Mouse (Mus musculus): Measurements from ENCODE around the gene Tmem91.
A peak's percentile ranks its signal among the peaks of the same experiment; 100 is the strongest.

The Tmem91 gene

DNA sequence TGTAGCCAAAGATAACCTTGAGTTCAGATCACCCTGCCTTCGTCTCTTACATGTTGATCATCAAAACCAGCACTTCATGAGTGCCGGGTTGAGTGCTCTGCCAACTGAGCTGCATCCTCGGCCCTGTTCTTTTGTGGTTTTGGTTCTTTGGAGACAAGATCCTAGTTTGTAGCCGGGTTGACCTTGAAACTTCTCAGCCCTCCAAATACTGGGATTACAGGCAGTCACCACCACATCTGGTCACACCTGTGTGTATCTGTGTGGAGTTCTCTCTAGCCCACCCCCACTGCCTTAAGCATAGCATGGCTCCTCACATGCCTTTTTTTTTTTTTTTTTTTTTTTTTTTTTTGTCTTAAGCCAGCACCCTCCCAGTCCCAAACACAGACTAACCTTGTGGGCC, 4.9 kb downstream of the Tmem91 start:
- no peak for DNase-seq (ENCODE audit: low spot score)

DNA sequence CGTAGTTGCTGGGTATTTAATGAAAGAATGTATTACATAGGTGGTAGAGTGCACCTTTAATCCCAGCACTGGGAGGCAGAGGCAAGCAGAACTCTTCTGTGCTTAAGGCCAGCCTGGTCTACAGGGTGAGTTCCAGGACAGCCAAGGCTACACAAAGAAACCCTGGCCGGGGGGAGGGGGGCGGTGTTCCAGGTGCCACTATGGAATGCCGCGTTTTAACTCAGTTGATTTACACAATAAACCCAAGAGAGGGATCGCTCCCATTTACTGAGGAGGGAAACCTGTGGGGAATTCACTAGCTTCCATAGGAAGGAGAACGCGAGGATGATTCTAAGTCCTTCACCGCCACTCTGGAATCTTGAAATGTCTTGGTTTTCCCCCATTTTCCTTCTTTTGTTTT, 5.3 kb downstream of the Tmem91 start:
- DNase-seq (ENCODE audit: low spot score), result no peak

DNA sequence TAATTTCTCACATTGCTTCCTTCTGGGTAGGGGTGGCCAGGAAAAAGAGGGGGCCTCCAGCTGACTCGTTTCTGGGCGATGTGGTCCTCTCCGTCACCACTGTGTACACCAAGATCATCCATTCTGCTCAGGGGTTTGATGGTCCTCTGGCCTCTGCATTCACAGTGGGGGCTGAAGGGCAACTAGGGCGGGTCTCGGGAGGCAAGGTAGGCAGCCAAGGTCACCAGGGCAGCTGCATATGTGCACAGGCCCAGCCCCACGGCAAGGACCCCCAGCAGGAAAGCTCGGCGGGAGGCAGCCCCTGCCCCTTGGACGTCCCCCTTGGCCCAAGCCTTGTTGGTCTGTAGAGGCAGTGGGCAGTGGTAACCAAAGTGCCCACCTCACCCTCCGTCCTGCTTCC, 5.8 kb downstream of the Tmem91 start:
- DNase-seq (ENCODE audit: low spot score), result no peak

DNA sequence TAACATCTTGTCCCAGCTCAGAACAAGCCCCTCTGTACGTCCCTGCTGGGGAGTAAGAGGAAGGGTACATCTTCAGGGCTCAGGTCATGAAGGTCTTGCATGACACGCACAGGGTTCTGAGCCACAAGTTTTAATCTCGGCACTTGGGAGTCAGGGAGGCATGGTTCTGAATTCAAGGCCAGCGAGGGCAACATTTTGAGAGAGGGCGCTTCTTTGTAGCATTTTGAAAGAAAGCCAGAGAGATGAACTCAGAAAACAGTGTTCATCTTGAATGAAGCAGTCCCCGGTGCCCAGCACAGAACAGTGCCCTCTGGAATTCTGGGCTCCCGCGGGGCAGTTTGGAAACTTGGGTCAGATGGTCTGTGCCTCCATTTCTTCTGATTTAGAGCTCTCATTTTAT, 8.6 kb downstream of the Tmem91 start:
- DNase-seq (ENCODE audit: low spot score), result no peak

DNA sequence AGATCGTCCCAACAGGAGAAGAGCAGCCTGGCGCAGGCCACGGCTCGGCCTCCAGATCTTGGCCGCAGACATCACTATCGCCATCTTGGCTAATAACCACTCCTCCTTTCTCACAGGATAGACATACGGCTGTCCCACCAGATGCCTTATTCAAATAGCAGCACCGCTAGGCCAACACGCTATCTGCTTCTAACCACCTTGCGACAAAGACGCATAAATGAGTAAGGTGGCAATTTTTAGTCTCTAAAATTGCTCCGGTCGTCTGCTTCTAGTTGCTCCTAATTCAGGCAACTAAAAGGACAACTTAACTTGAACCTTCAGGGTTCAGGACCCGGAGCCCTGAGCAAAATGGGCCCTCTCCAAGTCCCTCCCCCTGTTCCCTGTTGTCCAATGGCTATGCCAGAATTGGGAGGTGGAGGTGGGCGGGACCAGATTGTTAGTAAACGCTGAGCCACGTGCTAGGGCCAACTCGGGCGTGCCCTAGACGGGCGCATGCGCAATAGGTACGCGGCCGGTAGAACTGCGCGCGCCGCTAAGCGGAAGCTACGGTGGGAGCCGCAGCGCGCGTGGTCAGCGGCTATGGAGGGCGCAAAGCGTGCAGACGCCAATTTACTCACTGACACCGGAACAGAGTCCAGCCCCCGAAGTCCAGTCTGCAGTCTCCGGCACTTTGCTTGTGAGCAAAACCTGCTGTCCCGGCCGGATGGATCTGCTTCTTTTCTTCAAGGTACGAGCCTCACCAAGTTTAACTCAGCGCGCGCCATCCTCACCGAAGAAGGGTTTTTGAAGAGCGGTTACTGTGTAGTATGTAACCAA, 16.1 kb downstream of the Tmem91 start, which contains the start of the genes Bckdha and Exosc5:
Gene Bckdha (minus strand): TSS at position 325 of the 816 bp plus-strand sequence.
Gene Exosc5 (plus strand): TSS at position 508 of the 816 bp plus-strand sequence.
- DNase-seq (ENCODE audit: low spot score), result peak; percentile 99

DNA sequence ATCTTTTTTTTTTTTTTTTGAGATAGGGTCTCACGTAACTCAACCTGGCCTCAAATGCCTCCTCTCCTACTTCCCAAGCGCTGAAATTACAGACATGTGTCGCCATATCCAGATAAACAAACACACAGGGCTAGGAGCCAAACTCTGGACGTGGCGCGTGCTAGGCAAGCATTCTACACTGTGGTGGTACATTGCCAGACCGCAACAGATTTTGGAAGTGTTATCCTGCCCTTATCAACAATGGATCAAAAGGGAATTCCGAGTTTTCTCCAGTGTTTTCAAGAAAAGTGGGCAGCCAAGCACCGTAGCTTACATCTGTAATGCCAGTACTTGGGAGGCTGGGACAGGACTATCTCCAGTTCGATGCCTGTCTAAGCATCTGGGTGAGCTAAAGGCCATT, 17.2 kb downstream of the Tmem91 start:
- no peak for DNase-seq (ENCODE audit: low spot score)

DNA sequence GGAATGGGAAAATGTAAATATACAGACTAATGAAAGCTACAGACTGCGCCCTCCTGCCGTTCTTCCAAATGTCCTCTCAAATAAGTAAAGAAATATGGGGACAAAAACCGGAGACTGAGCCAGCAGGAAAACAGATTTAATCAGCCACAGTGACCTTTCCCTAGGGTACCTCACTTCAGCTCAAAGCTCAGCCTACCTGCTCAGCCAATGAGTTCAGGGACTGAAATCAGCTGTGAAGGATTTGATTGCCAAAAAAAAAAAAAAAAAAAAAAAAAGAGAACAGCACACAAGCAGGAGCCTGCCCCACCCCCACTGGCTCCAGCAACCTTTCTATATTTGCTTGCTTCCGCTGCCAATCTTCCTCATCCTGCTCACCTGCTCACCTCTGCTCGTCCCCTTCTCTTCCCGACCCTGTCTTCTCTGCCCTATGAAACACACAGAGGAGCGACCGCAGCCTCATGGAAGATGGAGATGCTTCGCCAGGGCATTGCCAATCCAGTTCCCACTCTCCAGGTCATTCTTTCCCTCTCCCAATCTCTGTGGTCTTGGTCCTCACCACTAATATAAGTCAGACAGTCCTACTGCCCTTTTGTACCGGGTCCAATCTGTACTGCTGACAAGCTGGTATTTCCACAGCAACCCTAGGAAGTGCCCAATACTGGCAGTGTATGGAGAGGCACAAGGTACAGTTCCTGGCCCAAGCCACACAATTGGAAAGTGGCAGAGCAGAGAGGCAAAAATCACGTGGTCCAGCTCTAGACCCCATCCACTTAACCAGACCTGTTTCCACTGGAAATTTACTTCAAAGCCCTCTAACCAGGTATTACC, 19.2 kb downstream of the Tmem91 start:
- DNase-seq (ENCODE audit: low spot score), result no peak

DNA sequence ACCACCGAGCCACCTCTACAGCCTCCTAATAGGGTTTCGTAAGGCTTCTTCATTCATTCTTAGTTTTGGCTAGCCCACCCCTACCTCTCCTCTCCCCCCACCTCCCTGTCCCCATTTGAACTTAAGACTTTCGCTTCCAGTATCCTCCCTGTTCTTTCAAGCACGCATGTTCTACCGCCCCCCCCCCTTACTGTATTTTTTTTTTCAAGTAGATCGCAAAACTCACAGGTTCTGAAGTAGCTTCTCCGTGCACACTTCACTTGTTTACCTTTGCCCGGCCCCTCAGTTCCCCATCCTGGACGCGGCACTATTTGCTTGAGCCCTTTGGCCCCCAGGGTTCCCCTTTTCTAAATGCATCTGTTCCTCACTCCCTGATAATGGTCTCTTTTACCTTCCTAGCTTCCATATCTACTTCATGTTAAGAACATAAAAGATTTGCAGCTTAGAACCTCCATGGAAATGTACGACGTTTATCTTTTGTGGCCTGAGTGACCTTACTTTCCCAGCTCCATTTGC, 22.7 kb downstream of the Tmem91 start:
- DNase-seq (ENCODE audit: low spot score), result no peak

DNA sequence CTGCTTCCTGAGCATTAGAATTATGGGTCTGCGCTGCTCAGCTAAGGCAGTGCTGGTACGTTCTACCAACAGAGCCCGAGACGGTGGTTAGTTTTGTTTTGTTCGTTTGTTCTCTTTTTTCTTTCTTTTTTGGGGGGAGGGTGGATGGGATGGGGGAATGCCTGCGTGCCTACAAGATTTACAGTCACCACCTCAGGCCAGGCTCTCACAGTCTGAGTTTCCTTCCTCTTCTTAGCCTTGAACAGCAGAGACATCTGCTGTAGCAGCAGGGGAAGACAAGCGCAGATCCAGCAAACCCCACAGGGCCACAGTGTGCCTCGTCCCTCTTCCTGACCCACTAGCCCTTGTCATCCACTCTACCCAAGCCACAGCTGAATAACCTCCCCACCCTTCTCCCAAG, 23.7 kb downstream of the Tmem91 start:
- peak; percentile 35 for DNase-seq (ENCODE audit: low spot score)

DNA sequence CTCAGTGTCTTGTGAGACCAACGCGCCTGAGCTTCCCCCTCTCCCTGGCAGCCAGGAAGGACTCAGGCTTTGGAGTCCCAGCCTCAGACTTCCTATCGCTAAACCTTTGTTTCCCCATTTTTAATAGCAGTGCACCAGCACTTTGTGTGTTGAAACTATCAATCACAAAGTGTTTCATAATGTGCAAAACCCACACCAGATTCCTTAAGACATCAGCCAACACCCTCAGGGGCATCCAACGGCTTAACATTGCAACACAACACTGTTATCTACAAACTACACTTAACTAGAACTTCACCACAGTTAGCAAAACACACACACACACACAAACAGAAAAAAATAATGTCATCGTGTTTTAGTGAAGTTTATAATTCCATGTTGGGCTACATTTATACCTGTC, 25.1 kb downstream of the Tmem91 start:
- DNase-seq (ENCODE audit: low spot score), result no peak

DNA sequence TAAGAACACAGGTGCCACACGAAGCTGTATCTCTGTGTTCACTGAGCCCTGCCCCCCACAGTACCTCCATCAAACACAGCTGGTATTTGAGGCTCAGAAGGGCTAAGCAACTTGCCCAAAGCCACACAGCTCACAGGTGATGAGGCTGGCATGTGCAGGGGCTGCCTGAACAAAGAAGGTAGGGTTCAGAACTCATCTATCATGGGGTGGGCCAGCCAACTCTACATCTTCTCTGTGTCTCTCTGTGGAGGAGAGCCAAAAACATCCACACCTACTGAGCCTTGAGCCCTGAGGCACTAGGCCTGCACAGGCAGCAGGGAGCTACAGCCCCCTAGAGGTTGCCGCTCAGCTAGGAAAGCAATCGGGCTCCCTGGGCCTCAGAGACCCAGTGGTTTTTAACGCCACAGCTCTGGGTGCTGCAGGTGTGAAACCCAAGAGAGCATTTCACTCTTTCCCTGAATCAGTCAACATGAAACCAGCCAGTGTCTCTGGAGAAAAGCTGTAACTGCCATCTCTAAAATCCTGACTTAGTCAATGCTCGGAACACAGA, 27.3 kb downstream of the Tmem91 start:
- DNase-seq (ENCODE audit: low spot score), result peak; percentile 32

DNA sequence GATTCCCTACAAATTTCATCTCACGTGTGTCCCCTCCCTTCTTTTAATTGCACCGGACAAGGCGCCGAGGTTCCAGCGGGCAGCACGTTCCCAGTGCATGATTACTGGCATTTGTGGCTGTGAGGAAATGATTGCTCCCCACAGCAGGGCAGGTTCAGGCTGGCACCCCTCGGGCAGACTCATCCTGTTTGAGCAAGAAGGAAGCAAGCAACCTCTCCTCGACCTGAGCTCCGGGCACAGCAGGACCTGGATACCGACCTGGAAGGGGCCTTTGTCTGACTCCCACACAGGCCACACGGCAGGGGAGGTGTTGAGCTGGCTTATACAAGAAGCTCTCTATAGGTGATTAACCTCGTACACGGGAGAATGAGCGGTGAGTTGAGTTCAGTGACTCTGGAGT, 29.9 kb downstream of the Tmem91 start:
- no peak for DNase-seq (ENCODE audit: low spot score)

DNA sequence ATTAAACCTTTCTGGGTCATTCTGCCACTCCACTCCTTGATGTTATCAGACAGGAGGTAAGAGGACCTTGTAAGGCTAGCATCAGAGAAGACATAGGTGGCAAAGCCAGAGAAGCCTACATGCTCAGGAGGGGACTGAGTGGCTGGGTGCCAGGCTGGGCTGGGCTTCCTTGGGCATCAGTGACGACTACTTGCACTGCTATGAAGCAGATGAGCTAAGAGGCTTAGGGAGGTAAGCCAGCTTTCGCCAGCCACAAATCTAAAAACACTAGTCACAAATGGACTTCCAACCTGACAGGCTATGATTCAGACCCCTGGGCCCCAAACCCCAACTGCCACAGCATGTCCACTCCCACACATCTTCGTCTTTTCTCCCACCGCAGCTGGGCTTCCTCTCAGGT, 30.3 kb downstream of the Tmem91 start:
- DNase-seq (ENCODE audit: low spot score), result no peak

DNA sequence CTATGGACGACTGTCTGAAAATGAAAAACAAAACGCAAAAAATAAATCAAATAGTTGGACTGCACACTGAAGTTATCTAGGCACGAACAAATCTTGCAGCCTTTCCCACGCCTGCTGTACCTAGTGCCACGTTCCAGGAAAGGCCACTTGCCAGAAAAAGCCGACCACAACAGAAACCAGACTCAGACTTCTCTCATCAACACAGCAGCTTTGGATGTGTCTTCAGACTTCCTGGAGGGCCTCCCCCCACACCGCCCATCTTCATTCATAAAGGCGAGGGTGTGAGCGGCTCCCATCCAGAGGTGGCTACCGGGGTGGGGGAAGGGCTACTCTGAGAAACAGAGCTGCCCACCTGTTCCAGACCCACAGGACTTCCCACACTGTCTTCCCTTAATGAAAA, 30.8 kb downstream of the Tmem91 start:
- peak; percentile 44 for DNase-seq (ENCODE audit: low spot score)

DNA sequence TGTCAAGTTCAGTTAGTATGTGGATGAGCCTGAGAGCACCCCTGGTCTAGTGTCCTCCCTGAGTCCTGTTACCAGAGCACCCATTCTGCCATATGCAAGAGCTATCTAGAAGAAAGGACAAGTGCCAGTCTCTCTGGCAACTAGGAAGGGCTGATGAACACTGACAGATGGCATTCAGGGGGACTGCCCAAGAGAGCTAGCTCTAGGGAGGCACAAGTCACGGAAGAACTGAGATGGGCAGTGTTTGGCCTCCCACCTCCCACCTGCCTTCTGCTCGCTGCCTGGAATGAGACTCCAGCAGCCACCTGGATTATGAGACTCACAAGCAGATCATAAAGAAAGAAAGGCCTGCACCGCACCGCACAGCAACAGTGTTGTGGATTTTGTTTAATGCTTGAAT, 35.2 kb downstream of the Tmem91 start:
- DNase-seq (ENCODE audit: low spot score), result no peak

DNA sequence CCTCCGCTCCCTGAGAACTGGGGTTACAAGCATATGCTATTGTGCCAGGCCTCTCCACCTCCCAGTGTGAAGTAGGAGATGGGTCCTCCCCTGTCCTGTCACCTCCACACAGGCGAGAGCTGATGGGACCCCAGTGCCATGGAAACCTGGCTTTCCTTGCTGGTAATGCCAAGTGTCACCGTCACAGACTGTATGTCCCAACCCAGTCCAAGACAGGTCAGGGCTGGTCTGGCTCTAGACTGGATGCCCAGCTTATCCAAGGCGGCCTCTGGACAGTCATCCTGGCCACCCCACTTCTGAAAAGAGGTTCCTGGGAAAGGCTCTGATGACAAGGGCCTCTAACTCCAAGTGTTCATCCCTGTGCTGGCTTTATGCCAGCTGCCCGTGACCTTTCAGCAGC, 37.9 kb downstream of the Tmem91 start:
- DNase-seq (ENCODE audit: low spot score), result no peak

DNA sequence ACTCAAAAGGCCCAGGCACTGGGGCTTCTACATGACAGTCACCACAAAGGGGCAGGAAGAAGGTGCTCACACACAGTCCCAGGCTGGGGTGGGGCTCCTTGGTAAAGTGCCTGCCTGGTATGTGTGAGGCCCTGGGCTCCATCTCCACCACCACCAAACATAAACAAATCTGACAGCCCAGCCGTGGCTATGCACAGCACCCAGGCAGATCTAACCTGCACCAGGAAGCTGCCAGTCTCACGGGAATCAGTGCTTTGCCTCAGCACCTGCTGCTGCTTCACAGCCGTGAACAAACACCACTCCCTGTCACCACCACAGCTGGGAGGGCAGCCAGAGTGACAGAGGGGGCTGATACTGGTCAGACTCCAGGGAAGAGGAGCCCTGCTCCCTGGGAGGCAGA, 38.6 kb downstream of the Tmem91 start:
- DNase-seq (ENCODE audit: low spot score), result peak; percentile 53

DNA sequence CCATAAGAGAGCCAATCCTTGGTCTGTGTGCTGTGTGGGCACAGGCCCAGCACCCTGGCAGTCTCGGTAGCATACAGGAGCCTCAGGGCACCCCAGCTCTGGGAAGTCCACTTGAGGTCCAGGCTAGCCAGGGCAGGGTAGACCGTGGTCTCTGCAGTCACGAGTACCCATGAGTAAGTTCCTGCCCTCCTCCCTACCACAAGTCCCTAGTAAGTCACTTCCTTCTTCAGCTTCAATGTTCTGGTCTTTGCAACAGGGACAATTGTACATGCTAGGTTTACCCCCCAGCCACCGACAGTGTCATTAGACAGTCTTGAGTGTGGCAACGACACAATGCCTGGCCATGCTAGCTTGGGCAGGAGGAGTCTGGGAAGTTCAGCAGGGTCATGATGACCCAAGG, 42.3 kb downstream of the Tmem91 start:
- DNase-seq (ENCODE audit: low spot score), result no peak

DNA sequence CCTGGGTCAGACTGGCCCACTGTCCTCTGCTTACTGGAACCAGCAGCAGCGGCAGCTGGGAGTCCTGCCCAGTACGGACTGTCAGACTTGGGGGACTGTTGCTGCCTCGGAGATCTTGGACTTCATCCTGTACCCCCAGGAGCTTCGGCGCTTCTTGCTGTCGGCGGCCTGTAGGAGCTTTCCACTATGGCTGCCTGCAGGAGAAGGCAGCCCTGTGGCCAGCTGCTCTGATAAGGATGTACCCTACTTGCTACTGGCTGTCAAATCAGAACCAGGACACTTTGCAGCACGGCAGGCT, 46.7 kb downstream of the Tmem91 start:
- DNase-seq (ENCODE audit: low spot score), result no peak

DNA sequence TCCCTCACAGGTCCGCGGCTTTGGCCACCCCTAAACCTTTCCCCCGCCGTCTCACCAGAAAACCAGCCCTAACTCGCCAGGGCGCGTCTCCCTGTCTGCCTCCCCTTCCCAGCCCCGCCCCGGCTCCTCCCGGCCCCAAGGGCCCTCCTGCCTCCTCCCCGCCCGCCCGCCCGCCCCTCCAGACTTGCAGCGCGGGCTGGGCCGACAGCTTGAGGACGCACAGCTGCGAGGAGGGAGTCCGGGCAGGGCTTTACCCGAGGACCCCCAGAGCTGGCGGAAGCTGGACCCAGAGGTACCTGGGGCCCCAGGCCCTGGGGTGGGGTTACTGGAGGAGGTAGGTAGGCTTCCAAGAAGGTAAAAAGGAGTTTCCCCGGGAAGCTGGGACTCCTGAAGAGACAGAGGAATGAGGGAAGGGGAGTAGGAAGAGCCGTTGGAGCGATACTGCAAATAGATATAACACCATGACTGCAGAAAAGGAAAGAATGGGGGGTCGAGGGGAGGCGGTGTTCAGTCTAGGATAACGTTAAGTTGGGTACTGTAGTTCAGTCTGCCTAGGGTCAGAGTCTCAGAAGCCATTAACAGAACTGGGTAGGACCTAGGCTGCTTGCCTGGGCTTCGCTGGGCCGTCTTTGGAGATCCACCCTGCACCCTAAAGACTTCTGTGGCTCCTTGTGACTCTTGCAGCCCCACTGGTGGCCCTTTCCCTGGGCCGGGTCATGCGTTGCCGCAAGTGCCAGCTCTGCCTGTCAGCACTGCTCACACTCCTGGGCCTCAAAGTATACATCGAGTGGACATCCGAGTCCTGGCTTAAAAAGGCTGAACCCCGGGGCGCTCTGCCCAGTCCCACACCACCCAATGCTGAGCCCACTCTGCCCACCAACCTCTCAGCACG, 47.3 kb downstream of the Tmem91 start:
- DNase-seq (ENCODE audit: low spot score), result no peak

DNA sequence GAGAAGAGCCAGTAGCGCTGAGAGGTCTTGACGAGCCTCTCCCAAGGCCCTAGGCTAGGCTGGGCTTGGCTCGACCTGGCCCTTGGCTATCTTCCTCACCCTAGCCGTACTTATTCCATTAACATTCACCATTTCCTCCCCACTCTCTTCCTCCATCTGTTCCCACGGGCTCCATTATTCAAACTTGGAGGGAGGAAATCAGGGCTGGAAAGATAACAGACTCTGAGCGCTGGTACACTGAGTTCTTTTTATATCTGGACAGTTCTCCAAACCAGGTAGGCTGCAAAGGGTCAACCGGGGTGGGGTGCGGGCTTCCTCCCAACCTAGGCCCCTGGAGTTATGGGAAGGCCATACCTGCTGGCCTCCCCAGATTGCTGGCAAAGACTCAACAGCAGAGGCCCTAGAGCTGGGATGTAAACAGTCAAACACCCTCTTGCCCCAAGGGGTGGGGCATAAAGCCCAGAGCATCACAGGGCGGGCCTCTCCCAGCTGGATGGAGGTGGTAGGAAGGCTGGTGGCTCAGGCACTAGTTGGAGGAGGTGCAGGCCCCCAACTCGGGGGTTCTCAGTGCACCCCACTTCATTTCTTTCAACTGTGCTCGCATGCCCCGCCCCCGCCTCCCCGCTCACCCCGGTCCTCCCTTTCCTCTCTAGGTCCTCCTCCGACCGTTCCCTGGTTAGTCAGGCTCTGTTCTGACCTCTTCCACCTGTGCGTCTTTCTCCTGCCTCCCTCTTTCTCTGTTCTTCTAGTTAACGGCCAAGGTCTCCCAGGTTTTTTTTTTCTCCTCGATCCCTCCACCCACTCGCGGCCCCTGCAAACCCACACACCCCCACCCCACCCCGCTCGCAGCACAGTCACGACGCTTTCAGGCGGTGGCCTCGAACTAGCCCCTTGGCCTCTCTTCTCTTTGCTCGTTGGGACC, 48.2 kb downstream of the Tmem91 start, which contains the start of gene B3gnt8:
Gene B3gnt8 (plus strand): TSS at position 146 of the 922 bp plus-strand sequence.
- no peak for DNase-seq (ENCODE audit: low spot score)
